Mouse (Mus musculus) testis, adult 10 weeks (tissue): ENCODE data around the gene Tas2r108. TPM values are rescaled to one million over a fixed set of nuclear protein-coding genes. Genes with fewer than 3 reads are reported as not detected.

Experiments
- polyA plus RNA-seq: library from polyadenylated mRNA; stranded (reverse); fragments of 350-450 nt; fragmentation: Illumina TruSeq; extraction: RNeasy Lipid Tissue Mini Kit (QIAGEN cat#74804); gene quantifications from one replicate; pipeline ENCODE4 v1.2.3, GENCODE M21; 2014; ENCODE audit warnings: low read depth, low replicate concordance

Tas2r108 gene
- polyA plus RNA-seq: not detected

GRCm38 (mm10) chr6:40493229-40493628 is at the start of gene Tas2r108:
TSS of gene Tas2r108 (plus strand) at chr6:40493529.

GRCm38 (mm10) chr6:40470916-40471719 is 22.2 kb upstream of the Tas2r108 start, which contains the start of gene Ssbp1:
TSS of gene Ssbp1 (plus strand) at chr6:40471352.

GRCm38 (mm10) chr6:40490933-40491332 is 2.4 kb upstream of the Tas2r108 start, which contains the start of gene Tas2r137:
TSS of gene Tas2r137 (plus strand) at chr6:40491233.

GRCm38 (mm10) chr6:40519408-40519807 is 26.1 kb downstream of the Tas2r108 start, which contains the start of gene Prss37:
TSS of gene Prss37 (minus strand) at chr6:40519508.

Other genes starting within 250 kb of the Tas2r108 start
- 13.1 TPM for gene Agk, start 168.4 kb upstream of the Tas2r108 start, polyA plus RNA-seq
- 3.4 TPM for gene E330009J07Rik, start 57.4 kb upstream of the Tas2r108 start, polyA plus RNA-seq
- 0.07 TPM for gene Wee2, start 54.4 kb upstream of the Tas2r108 start, polyA plus RNA-seq
- 33.7 TPM for gene Ssbp1, start 22.2 kb upstream of the Tas2r108 start, polyA plus RNA-seq
- not detected for gene Tas2r137, start 2.3 kb upstream of the Tas2r108 start, polyA plus RNA-seq
- gene Prss37, start 26.0 kb downstream of the Tas2r108 start, polyA plus RNA-seq: 461 TPM
- gene Olfr461, start 61.5 kb downstream of the Tas2r108 start, polyA plus RNA-seq: not detected
- gene Olfr460, start 76.0 kb downstream of the Tas2r108 start, polyA plus RNA-seq: not detected
- gene Clec5a, start 92.3 kb downstream of the Tas2r108 start, polyA plus RNA-seq: 1.2 TPM
- gene Tas2r138, start 119.8 kb downstream of the Tas2r108 start, polyA plus RNA-seq: not detected
- gene Mgam, start 135.3 kb downstream of the Tas2r108 start, polyA plus RNA-seq: 3.7 TPM